Mouse (Mus musculus): Measurements from ENCODE around the gene Lrch3.
"Not testable (repeated sequence)": the region's sequence is repeated elsewhere in the genome, so short reads cannot be mapped to it uniquely, and the experiment has no call there.

The Lrch3 gene

DNA sequence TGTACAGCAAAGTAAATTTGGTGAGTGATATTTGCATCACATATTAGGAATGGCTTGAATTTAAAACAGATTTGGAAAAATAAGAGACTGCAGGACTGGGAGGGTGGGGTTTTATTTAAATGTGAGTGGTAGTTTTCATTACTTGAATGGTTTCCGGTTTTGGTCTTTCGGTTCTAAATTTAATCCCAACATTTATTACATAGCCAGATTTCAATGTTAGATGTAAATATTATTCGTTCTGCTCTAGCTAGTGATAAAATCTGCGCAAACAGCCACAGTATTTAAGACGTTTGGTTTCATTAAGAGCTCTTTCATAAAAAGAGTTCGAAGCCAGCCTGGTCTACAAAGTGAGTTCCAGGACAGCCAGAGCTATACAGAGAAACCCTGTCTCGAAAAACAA, 688 bp upstream of the Lrch3 start:
- DNase-seq (ENCODE audit: low spot score in 2 of 2): no peak

DNA sequence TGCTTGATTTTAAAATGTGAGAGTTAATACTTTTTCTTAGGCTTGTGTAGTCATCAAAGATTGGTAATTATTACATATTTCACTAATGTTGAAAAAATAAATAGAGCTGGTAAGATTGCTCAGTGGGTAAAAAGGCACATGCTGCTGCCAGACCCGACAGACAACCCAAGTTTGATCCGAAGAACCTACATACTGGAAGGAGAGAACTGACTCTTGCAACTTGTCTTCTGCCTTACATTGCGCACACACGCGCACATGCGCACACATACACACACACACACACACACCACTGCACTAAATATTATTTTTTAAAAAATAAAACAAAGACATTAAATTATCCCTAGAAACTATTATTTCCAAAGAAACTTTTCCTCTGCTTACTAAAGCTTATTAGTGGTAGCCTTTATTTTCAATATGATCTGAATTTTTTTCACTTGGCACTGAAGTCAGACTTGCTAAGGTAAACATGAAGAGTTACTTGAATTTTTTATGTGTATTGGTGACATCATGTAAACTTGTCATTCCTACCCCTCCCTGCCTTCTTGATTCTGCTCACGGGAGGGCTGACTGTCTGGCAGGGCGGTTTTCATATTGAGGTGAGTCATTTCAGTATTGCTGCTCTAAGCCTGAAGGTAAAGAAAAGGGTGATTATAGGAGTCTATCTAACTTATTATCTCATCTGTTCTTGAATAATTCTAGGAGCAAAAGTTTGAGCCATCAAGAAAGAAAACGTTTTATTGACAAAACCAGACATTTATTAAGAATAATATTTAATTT, 1.6 kb downstream of the Lrch3 start:
- no peak for DNase-seq (ENCODE audit: low spot score in 2 of 2)

DNA sequence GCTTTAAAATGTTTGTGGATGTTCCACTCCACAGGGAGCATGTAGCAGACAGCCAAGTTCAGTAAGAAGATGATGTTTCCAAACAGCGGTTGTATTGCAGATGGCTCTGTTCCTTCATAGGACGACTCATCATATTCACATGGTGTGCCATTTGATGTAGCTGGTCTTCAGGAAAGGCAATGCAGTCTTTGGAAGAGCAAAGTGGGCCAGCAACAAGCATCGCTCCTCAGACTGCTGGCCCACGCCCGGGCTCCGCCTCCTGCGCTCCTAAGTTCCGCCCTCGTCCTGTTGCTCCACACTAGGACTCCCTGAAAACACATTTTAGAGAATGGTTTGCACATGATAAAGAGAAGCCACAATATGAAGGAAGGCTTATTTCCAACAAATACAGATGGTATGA, 12.7 kb downstream of the Lrch3 start:
- peak in 1 of 2 experiments; percentile 16 for DNase-seq (ENCODE audit: low spot score in 2 of 2)

DNA sequence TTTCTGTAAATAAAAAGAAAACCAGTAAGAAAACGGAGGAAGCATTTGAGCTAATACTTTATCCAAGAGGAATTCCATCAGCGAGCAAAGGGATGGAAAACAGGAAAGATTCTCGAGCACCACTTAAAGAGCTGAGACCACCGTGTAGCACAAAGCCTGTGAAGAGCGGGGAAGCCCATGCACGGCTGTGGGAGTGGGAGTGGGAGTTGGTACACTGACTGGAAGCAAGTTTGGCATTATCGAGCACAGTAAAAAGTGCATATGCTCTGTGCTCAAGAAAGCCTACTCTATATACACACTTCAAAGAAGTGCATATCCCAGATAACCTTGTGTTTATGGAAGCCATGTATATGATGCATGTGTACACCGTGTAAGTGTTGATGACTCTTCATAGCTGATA, 13.1 kb downstream of the Lrch3 start:
- DNase-seq (ENCODE audit: low spot score in 2 of 2): no peak

DNA sequence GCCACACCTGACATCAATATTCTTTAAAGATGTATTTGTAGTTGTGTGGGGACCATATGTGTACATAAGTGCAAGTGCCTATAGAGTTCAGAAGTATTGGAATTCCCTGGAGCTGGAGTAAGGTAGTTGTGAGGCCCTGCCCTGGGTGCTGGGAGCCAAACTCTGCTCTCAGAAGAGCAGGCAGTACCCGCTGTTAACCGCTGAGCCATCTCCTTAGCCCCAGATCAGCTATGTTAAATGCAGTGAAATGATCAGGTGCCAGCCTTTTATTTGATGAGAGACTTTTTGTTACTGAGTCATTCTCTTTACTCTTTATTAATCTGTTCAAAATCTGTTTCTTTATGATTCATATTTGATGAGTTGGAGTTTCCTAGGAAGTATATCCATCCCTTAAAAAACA, 16.0 kb downstream of the Lrch3 start:
- no peak for DNase-seq (ENCODE audit: low spot score in 2 of 2)

DNA sequence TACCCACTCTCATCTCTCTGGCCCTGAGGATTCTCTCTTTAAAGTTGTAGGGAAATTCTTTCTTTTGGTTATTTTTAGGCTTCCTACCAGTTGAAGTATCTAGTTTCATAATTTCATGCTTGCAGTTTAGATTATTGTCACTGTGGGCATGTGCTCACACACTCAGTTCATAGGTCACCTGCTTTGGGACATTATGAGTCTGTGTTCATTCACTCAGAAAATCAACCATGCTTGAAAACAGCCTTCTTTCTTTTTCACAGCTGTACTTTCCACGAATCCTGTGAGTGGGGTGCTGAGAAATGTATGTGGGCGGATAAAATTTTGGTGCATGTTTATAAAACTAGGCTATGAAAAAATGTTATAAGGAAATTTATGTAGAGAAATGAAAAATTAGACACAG, 20.6 kb downstream of the Lrch3 start:
- DNase-seq (ENCODE audit: low spot score in 2 of 2): peak; percentile 31

DNA sequence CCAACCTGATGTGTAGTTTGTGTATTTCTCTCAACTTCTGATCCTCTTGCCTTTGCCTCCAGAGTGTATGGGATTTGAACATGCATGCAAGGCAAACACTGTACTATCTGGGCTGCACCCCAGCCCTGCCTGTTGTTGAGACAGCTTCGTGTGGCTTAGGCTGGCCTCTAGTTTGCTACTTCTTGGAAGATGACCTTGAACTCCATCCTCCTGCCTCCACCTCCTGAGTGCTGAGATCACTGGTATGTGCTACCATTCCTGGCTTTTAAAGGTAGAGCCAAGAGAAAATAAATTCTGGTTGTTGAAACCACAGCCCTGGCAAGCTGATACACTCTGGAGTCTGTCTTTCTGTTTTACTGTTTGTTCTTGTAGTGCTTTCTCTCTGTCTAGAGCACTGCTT, 21.2 kb downstream of the Lrch3 start:
- no peak for DNase-seq (ENCODE audit: low spot score in 2 of 2)

DNA sequence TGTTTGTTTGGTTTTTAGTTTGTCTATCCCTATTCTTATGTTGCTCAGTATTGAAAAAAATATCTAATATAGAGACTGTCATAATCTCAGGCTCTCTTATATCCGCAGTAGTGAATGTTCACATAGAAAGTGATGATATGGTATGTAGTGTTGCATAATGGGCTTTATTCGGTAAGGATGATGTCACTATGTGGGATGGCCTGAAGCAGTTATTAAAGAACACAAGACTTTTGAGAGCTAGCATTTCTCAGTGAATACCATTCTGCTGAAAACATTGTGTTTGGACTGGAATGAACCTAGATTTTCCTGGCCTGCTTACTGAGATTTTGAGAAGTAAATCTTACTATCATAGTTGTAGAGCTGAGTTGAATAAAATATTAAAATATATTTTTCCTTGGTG, 23.5 kb downstream of the Lrch3 start:
- no peak for DNase-seq (ENCODE audit: low spot score in 2 of 2)

DNA sequence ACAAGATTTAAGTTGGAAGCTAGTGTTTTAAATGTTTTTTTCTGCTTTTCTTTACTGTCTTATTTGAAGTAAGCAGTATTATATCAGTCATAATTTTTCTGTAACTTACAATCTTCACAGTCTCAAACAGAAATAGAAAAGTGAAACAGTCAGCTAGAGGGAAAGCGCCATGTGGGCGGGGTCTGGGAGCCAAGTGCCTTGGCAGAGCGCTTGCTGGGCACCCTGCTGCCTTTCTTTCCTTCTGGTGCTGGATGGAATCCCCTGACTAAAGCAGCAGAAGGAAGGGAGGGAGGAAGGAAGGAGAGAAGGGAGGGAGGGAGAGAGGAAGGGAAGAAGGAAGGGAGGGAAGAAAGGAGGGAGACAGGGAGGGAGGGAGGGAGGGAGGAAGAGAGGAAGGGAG, 25.4 kb downstream of the Lrch3 start:
- DNase-seq (ENCODE audit: low spot score in 2 of 2): peak; percentile 66 to 67

DNA sequence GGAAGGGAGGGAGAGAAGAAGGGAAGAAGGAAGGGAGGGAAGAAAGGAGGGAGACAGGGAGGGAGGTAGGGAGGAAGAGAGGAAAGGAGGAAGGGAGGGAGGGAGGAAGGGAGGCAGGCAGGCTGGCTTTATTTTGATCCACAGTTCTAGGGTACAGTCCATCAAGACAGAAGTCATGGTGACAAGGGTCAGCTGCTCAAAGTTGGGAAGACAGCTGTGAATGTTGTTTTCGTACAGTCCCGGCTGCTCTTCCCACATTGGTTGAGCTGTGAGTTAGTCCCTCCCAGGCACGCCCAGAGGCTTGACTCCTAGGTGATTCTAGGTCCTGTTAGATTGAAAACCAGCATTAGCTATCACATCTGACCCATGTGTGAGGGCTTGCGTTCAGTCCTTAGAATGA, 25.8 kb downstream of the Lrch3 start:
- not testable (repeated sequence) for DNase-seq (ENCODE audit: low spot score in 2 of 2)

DNA sequence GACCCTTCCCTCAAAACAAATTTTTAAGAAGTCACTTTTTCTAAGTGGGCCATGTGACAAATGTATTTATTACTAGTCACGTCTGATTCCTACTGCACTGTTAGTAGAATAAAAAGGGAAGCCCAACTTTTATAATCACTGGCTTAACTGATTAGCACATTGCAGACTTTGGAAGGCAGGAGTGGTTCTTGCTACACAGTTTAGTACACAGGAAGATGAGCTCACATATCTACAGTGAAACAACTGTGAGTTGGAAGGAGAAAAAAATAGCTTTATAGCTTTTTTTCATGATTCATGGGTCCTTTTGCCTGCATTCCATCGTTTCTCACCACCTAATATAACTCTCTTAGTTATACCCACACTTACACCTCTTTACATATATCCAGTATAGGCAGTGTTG, 27.3 kb downstream of the Lrch3 start:
- not testable (repeated sequence) for DNase-seq (ENCODE audit: low spot score in 2 of 2)

DNA sequence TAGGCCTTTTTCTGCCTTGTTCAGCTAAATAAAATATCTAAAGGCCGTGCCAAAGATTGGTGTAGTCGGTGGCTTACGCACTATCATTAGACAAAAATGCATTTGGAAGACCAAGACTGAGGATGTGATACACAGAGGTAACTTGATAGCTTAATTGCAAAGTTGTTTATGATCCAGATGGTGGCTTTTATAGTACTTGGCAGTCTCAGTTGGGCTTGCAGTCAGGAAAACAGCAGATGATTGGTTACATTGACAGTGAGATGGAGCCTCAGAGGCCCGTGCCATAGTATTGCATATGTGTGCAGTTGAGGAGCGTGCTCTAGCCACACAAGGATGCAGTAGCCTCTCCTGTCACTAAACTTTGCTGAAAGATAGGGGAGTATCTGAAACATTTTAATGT, 28.8 kb downstream of the Lrch3 start:
- no peak for DNase-seq (ENCODE audit: low spot score in 2 of 2)

DNA sequence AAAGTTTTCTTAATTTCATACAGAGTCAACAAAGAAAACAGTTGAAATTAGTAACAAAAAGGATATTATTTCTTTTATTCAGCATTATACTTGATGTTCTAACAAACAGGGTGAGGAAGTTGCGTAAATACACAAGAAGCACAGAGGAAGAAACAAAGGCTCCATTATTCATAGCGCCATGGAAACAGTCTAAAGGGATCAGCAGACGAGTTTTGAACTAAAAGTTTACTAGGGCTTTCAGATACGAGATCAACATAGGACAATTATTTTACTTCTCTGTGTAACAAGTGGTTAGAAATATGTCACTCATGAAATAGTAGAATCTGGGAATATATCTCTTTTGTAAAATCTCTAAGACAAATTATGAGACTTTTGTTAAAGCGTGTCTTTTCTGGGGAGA, 31.5 kb downstream of the Lrch3 start:
- no peak for DNase-seq (ENCODE audit: low spot score in 2 of 2)

DNA sequence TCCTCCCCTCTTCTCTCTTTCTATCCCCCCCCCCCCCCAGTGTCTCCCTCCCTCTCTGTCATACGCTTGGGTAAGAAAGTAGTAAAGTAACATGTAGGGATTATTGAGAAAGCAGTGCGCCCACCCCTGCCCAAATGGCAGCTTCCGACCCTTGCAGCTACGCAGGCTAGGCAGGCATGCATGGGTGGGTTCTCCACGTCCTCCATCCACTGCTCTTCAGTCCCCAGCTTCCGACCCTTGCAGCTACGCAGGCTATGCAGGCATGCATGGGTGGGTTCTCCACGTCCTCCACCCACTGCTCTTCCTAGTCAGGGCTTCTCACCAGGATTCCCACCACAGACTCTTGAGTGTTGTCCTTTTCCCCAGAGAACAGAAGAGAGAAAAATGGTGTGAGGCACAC, 34.1 kb downstream of the Lrch3 start:
- DNase-seq (ENCODE audit: low spot score in 2 of 2): no peak

DNA sequence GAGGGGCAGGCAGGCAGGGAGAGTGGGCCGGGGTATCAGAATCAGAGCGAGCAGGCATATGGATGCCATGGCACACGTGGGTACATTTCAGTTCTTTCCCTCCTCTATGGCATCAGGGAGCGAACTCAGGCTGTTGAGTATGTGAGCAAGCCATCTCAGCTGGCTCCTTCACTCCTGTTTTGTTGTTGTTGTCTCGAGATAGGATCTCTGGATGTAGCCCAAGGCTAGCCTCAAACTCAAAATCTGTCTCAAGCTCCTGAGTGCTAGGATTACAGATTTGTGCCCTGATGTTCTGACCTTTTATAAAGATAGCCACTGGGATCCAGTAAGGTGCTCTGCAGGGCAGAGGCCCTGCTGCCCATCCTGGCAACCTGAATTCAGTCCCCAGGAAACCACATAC, 34.8 kb downstream of the Lrch3 start:
- no peak for DNase-seq (ENCODE audit: low spot score in 2 of 2)

DNA sequence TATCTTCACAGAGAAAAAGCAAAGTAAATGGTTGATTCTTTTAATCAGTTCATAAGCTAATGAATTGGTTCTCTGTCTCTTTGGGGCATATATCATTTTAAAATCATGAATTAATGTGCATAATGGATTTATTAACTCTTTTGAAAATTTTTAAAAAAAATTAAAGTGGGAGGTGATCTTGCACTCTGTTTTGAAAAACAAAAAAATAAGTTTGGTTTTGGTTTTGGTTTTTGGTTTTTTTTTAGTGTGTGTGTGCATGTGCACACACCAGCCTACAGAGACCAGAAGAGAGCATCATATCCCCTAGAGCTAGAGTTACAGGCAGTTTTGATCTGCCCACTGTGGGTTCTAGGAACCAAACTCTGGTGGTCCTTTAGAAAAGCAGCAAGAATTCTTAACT, 35.4 kb downstream of the Lrch3 start:
- no peak for DNase-seq (ENCODE audit: low spot score in 2 of 2)

DNA sequence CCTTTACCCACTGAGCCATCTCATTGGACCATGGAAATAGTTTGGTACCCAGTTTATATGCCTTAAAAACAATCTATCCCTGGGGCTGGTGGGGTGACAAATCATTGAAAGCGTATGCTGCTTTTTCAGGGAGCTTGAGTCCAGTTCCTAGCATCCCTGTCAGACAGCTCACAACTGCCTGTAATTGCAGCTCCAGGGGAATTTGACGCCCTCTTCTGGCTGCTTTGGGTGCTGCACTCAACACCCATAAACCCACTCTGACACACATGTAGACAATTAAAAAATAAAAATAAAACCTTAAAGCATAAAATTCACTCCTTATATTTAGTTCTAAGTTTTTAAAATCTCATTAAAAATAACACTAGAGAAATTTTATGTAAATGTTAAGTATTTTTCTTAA, 37.2 kb downstream of the Lrch3 start:
- DNase-seq (ENCODE audit: low spot score in 2 of 2): no peak

DNA sequence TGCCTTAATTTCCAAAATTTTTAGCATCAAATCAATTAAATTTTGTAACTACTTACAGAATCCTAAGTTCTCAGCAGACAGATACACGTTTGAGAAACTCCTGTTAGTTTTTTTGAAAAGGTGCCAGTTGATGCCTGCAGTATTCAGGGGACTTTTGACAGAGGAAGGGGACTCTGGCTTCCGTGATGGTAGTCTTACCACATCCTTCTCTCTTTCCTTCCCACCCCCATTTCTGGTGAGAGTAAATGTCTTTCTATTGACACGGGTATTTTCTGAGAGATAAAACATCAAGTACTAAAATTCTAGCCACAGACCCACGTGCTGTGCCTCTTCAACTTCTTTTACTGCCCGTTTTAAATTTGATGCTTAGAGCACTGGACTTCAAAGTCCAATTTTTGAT, 39.9 kb downstream of the Lrch3 start:
- DNase-seq (ENCODE audit: low spot score in 2 of 2): no peak

DNA sequence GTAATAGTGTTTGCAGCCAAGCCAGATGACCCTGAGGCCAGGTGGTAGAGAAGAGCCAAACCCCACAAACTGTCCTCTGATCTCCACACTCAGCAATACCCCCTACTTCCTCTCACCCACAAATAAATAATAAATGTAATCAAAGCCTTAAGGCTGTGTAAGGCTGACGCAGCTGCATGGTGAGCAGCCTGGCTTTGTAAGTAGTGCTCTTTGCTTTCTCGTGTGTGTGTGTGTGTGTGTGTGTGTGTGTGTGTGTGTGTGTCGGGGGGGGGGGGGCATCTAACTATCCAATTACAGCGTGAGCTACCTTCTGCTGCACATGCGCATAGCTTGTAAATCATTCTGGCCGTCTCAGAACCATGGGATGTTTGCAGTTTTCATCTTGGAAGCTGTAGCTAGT, 40.4 kb downstream of the Lrch3 start:
- DNase-seq (ENCODE audit: low spot score in 2 of 2): no peak

DNA sequence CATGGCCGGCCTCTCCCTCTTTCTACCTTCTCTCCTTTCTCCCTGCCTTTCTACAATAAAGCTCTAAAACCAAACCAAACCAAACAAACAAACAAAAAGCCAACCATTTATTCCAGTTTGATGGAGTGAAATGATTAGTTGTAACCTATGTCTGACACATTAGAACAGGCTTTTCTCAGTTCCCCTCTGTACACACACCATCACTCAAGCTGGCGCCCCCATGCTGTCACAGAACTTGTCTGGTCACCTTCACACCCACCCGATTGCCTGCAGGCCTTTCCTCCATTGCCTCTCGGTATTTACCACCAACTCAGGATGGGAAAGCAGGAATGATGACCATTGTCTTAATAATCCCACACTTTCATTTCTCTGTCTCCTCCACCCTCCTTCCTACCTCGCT, 43.0 kb downstream of the Lrch3 start:
- no peak for DNase-seq (ENCODE audit: low spot score in 2 of 2)

DNA sequence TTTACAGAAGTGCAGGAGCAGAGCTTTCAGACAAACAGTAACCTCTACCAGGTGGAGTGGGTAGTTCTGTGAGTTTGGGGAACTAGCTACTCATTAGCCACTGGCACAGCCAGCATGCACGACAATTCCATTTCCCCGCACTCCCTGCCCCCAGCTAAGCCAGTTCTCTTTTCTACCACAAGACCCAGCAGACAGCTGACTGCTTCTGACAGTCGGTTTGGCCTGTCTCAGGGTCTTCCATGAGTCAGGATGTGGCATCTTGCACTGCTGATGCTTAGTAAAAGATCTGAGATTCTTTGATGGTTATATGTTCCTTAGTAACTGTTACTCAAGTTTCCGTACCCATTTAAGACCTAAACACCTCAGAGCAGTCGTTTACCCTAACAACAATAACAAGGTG, 58.6 kb downstream of the Lrch3 start:
- DNase-seq (ENCODE audit: low spot score in 2 of 2): no peak

DNA sequence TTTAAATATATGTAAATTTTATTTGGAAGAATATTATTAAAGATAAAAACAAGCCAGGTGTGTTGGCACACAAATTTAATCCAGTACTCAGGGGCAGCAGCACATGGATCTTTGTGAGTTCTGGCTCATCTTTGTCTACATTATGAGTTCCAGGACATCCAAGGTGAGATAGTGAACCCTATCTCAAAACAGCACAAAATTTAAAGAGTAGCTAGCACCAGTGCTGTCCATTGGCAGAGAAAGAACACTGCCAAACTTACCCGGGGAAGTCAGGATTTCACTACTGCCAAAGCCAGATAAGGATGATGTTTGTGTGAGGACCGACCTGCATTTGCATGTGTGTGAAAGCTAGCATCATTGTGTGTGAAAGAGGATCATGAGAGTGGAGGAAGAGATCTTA, 59.1 kb downstream of the Lrch3 start:
- DNase-seq (ENCODE audit: low spot score in 2 of 2): no peak

DNA sequence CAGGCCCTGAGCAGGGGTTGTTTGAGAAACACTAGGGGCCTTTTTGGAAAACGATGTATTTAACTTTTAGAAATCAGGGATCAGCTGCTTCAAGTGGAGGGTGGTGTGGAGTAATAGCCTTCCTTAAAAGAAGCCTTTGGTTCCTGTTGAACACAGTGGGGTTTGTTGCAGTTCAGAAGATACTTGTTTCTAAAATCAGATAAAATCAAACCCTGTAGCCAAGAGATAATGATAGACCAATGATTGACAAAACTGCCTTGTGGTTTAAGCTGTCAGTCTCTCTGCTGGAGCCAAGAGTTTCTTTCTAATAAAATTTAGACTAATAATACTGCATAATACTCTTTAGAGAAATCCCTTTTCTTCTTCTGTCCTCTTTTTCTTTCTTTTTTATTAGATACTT, 66.3 kb downstream of the Lrch3 start:
- DNase-seq (ENCODE audit: low spot score in 2 of 2): no peak

DNA sequence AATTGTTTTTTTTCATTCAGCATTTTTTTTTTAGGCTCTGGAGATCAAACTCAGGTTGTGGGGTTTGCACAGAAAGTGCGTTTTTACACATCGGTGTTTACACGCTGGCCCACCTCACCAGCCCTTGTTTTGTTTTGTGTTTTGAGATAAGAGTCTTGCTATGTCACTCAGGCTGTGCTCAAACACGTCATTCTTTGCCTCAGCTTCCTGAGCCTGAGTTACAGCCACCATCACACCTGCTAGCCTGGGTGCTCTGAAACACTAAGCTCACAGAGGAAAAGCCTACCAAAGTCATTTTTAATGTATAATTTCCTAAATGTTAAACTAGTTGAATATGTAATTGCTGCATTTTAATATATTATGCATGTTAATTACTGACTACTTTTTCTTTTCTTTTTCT, 67.5 kb downstream of the Lrch3 start:
- DNase-seq (ENCODE audit: low spot score in 2 of 2): no peak
